Mouse (Mus musculus): ENCODE data around the gene Ms4a15.

The Ms4a15 gene

DNA sequence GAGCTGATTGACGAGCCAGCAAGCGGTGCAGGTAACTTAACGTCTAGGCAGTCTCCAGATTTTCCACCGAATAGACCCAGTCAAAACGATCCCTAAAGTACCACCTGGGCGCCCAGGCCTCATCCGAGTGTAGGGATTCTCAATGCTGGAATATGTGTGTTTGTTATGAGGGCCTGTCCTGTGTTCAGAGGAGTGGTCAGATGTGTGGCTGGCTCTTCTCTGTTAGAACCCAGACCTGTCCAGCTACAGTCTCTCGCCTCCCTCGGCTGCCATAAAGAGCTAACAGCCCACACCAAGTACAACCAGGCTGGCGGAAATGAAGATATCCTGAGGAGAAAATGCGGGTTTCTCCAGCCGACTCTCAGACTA lies 33.1 kb downstream of the Ms4a15 start:
- no peak for DNase-seq (ENCODE audit: low spot score)

DNA sequence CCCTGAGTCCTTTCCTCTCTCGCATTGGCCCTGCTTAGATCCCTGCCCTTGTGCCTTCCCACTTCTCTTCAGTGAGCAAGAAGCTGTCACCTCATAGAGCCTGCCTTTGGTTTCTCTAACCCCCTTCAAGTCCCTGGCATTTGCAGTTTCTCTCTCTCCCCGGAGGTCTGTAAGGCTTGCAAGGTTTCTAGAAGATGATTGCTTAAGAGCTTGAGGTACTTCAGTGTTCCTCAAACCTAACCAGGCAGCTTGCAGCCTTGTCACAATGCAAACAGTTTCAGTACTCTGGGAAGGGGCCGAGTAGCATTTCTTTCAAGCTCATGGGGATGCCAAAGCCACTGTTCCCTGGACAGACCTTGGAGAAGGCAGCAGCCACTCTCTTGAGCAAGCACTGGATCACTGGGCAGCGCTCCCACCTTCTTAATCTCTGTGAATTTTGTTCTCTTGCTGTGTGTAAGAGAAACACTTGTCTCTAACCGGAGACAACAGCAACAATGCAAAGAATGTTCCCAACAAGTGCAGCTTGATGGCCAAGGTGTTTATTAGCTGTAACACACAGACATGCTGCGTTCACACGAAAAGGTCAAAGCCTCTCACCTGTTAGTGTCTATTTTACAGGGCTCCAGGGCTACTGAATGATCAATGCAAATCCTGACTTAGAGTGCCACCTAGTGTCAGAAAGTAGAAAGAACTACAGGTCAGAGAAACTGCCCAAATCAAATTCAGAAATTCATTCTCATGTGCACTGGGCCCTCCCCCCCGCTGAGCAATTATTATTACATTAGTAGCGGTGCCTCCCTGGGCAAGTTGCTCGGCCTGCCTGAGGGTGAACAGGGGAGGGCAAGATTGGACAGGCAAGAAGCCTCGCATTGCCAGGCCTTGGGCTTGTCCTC lies 33.7 kb downstream of the Ms4a15 start:
- DNase-seq (ENCODE audit: low spot score) = no peak

DNA sequence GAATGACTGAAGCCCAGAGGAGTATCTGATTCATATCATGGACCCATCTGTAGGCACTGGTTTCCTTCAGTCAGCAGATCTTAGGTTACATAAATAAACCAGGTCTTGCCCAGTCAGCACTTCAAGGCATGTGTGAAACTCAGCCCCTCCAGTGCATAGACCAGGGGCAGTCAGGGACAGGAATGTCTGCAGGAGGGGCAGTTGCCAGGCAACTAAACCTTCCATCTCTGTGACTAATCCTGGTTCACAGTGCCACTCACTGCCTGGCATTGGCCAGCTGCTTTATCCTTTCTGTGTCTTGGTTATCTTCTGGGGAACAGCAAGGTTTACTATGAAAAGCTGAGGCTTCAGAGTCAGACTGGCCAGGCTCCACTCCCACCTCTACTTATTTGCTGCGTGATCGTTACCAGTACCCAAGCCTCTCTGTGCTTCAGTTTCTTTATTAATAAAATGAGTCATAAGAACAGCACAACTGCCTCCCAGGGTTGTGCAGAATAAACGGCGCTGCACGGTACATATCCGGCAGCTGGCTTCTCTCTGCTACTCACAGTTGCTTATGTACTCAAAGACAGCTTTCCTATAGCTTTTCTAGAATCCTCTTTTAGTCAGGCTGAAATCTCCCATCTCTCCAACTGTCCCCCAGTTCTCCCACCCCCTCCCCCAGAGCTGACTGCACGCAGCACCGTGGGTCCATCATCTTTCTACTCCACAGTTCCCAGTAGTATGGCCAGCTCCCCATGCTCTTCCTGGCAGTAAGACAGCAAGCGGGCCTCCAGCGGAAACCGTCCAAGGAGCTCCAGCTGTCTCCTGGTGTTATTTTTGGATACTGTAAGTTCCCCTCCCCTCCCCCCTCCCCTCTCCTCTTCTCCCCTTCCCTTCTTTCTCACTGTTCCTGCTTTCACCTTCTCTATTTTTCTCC lies 40.8 kb downstream of the Ms4a15 start:
- DNase-seq (ENCODE audit: low spot score) = no peak

DNA sequence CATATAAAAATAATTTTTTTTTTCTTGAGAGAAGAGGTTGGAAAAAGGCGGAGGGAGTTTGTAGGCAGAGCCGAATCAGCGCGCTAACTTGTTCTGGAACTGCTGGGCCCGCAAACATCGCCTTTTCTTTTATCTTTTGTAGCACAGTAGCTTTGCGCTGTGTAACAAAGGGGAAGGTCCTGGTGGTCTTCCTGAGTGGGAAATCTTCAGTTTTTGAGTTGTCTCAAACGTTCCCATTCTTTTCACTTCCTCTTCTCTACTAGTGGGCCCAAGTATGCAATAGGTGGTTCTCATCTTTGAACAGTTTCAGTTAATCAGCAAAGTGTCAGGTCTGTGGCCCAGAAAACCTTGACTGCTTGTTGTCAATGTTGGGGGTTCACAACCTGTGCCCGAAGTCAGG lies 43.5 kb downstream of the Ms4a15 start:
- no peak for DNase-seq (ENCODE audit: low spot score)

DNA sequence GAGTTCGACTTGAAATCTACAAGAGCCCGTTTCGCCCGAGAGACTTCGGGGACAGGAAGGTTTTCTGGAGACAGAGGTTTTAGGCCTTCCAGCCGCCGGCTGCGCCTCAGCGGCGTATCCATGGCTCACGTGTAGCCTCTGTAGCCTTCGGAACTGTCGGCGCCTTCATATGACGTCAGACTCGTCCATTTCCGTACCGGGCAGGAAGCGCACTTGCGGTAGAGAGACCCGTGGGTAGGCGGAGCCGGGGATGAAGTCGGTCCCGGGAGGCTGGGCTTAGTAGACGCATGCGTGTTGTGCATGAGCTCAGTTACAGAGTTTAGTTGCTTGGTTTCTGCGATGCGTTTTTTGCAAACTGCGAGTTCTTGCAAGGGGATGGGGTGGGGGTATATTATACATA lies 43.9 kb downstream of the Ms4a15 start, which contains the start of gene Ccdc86:
Ccdc86 (minus strand) TSS at position 155 of the 400 bp plus-strand sequence.
- DNase-seq (ENCODE audit: low spot score) = peak; percentile 76

DNA sequence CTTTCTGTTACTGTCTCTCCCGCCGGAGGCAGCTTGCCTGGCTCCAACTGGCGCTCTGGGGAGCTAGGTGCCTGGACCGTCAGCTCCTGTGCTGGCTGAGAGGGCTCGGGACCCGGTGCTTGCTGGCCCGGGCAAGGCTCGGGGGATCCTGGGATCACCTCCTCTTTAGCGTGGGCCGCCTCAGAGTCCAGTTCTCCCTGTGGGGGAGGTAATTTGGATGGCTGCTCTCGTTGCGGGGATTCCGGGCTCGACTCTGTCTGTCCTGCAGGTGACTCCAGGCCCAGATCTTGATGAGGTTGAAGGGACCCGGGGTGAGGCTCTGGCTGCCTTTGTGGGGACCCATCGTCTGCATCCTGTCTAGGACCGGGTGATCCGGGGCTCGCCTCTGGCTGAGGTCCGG lies 44.6 kb downstream of the Ms4a15 start:
- DNase-seq (ENCODE audit: low spot score) = no peak

DNA sequence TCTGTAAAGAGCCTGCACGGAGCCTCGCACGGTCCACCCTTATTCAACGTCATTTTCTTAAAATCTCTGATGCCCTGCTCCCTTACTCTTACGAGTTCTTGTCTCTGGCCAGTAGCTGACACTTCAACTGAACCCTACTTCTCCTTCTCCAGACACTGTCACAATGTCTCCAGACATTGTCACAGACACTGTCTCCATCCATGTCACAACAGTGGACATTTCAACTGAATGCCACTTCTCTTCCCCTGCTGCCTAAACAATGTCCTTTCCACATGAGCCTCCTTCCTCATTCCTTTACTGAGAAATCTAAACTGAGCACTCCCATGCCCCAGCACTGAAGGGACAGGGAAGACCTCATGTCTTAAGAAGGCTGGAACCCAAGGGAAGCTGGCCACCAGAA lies 45.8 kb downstream of the Ms4a15 start:
- no peak for DNase-seq (ENCODE audit: low spot score)

DNA sequence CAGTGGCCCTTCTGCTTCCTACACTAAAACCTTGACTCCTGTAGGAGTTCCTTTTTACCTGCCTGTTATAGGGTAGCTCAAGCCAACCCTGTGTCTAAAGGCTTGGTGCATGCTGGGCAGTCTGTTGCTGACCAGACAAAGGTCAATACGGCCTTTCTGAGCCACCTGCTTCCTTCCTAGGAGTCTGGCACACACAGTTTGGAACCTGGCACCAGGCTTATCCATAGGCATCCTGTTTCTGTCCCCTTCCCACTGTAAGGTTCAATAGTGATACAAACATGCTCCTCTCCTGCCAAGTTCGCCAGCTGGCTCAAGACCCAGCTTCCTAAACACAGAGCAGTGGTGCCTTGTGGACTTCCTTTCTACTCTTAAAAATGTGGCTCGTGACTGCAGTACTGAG lies 46.5 kb downstream of the Ms4a15 start:
- DNase-seq (ENCODE audit: low spot score) = no peak

DNA sequence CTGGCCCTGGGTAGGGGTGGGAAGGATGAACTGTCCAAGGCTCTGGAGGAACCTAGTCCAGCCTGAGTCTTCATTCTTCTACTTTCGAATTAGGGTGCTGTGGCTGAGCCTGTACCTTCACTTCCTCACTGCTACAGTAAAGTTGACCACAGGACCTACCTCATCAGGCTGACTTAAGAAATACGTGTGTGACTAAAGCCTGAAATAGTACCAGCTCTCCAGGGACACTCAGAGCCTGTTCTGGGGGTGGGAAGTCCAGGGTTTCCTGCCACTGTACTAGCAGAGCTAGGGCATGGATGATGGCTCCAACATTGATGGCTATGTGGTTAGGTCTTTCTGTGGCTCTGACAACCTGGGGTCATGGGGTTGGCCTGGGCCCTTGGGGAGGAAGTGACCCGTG lies 49.1 kb downstream of the Ms4a15 start:
- DNase-seq (ENCODE audit: low spot score) = no peak

DNA sequence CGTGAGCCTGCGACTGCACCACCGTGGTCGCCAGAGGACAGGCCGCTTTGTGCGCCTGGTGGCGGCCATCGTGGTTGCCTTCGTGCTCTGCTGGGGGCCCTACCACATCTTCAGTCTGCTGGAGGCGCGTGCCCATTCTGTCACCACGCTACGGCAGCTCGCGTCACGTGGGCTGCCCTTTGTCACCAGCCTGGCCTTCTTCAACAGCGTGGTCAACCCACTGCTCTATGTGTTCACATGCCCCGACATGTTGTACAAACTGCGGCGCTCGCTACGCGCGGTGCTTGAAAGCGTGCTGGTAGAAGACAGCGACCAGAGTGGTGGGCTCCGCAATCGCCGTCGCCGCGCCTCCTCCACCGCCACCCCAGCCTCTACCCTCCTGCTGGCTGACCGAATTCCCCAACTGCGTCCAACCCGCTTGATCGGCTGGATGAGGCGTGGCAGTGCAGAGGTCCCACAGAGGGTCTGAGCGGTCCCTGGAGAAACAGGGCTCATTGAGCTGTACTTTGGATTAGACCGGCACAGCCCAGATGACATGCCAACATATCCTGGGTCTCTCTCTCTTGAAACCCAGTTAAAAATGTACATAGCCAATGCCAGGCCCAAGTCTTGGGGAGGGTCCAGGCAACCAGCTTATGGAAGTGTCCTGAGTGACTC lies 52.1 kb downstream of the Ms4a15 start:
- DNase-seq (ENCODE audit: low spot score) = no peak

DNA sequence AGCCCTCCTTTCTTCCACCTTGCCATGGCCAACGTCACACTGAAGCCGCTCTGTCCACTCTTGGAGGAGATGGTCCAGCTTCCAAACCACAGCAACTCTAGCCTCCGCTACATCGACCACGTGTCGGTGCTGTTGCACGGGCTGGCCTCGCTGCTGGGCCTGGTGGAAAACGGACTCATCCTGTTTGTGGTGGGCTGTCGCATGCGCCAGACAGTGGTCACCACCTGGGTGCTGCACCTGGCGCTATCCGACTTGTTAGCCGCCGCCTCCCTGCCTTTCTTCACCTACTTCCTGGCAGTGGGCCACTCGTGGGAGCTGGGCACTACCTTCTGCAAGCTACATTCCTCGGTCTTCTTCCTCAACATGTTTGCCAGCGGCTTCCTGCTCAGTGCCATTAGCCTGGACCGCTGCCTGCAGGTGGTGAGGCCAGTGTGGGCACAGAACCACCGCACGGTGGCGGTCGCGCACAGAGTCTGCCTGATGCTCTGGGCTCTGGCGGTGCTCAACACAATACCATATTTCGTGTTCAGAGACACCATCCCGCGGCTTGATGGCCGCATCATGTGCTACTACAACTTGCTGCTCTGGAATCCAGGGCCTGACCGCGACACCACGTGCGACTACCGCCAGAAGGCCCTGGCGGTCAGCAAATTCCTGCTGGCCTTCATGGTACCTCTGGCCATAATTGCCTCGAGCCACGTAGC lies 52.8 kb downstream of the Ms4a15 start:
- no peak for DNase-seq (ENCODE audit: low spot score)

DNA sequence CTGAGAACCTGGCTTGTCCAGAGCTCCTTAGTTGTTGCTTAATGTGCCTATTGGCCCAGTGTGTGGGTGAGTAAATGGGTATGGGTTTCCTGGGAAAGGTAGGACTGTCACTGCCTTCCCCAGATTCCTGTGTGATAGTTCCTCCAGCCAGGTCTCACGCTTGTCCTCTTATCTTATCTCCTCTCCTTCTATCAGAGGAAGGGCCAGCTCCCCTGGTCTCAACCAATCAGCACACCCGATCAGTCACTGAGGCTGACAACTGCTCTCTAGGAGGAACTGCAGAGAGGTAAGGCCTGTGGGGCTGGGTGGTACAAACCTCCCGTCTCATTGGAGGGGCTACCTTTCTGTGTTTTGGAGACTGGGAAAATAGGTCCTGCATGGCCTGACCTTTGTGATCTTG lies 54.3 kb downstream of the Ms4a15 start:
- no peak for DNase-seq (ENCODE audit: low spot score)

DNA sequence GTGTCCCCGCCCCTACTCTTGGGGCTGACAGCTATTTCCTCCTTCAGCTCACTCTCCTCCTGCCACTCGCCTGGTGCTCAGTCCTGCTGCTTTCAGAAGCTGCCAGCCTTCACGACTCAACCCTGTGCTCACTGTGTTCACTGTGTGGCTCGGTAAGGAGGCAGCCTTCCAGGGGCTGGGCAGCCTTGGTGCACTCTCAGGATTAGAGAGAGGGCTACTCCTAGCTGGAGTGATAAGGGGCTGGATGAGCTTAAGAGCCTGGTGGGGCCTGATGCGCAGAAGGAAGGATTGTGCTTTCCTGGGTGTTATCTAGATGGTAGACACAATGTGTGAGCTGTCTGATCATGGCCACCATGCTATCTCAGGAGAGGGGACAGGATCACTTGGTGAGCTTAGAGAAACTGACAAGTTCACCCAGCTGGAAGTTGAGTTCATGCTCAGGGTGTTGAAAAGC lies 55.9 kb downstream of the Ms4a15 start, which contains the start of gene Ptgdr2:
Ptgdr2 (plus strand) TSS at position 51 of the 454 bp plus-strand sequence.
- no peak for DNase-seq (ENCODE audit: low spot score)

DNA sequence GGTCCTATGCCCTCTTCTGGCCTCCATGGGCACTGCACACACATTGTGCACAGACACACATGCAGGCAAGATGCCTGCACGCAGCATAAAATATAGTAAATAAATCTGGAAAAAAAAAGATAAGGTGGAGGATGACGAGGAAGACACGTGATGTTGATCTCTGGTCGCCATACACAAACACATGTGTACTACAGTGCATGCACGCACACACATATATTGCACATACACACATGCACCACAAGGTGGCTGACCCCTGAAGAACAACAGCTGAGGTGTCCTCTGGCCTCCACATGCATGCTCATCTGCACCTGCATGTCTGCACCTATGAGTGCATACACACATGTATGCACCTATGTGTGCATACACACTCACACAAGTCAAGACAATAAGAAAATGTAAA lies 57.0 kb downstream of the Ms4a15 start:
- no peak for DNase-seq (ENCODE audit: low spot score)

DNA sequence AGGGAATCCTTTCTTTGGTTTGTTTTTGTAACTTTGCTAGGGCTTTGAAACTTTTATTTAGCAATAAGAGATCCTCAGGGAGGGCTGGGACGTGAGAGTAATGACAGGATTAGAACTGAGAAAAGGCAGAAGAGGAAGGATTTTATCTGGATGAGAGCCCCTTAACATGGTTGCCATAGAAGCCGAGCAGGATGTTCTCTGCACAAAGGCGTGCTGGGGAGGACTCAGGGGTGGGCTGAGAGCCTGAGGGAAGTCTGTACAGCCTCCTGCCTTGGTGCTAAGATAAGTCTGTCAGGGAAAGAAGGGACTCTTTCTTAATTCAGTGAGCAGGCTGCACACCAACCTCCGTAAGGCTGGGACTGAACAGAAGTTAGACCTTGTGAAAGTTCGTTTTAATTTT lies 58.0 kb downstream of the Ms4a15 start:
- no peak for DNase-seq (ENCODE audit: low spot score)

DNA sequence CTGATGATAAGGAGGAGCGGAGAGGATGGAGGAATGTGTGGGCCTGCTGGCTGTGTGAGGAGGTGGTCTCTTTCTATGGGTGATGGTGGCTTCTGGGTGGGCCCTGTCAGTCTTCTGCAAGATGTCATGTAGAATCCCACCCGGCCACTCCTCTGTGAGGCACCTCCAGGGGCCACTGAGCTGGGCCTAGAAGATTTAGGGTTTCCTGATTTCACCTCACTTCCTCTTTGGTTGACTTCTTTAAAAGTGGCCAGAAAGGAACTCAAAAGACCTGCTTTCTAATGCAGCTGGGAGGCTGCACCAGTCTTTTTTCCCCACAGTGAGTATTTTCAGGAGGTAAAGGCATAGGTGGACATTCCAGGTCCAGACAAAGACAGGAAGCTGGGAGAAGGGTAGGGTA lies 62.4 kb downstream of the Ms4a15 start:
- DNase-seq (ENCODE audit: low spot score) = no peak

Measured in ovary, postnatal 10 days (tissue).